Mouse (Mus musculus) spleen, postnatal 36 days (tissue): Measurements from ENCODE around the gene Maip1.

Experiments used
- DNase-seq, 2 experiments: peaks; one replicate each; pipeline ENCODE4 v3.0.0; 2022; ENCODE audit warnings: low spot score in 2 of 2, mixed read lengths in 1 of 2

Gene Maip1

GRCm38 (mm10) chr1:57428368-57429308 lies 22.5 kb downstream of the Maip1 start:
- DNase-seq: peak; percentile 61 to 66

DNA sequence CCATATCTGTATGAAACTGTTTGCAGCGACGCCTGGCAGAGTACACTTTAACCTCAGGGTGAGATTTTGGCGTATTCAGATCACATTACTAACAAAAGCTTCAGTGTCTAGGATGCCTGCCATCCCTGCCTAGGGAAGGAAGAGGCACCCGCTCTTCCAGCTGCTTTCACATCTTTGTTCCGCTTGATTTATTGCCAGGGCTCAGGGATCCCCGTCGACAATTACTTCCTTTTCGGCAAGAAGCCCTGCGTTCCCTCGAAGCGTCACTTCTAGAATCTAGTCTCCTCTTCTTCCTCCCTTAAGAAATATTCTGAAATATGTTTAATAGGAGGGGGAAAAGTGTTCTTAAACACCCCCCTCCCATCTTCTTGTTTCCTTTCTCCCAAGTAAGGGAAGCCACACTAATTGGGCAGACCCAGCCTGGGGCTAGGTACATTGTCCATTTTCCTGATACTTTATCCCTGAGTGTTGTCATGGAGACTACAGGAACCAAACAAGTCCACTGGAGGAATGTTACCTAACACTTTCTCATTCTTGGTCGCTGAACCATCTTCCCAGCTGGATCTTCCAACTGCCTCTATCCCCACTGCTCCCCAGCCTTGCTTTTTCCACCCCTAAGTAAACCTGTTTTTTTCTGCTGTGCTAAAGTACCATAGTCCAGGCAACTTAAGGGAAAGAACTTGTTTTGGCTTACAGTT lies 23.8 kb downstream of the Maip1 start:
- DNase-seq: no peak

- no peak for DNase-seq
These were observed 27.0 kb downstream of the Maip1 start for GRCm38 (mm10) chr1:57433141-57433540.

- peak; percentile 9 to 28 for DNase-seq
These were observed 30.3 kb downstream of the Maip1 start for GRCm38 (mm10) chr1:57436408-57436807.

- DNase-seq: no peak
These were observed 30.8 kb downstream of the Maip1 start for GRCm38 (mm10) chr1:57436954-57437353.

DNA sequence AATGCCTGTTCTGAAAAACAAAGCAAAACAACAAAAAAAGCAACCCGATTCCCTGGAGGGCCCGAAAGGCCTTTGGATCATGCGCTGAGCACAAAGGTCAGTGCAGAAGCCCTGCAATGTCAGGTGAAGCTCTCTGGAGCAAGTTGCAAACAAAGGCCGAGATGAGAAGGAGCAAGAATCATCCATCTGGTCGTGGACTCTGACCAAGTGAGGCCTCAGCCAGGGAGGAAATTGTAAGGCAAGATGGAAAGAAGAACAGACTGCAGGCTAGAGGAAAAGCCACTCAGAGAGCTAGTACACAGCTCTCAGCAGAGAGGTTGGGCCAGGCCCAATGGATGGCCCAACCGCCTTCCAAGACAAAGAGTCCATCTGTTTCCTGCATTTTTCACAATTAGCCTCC lies 32.9 kb downstream of the Maip1 start:
- DNase-seq: no peak

DNA sequence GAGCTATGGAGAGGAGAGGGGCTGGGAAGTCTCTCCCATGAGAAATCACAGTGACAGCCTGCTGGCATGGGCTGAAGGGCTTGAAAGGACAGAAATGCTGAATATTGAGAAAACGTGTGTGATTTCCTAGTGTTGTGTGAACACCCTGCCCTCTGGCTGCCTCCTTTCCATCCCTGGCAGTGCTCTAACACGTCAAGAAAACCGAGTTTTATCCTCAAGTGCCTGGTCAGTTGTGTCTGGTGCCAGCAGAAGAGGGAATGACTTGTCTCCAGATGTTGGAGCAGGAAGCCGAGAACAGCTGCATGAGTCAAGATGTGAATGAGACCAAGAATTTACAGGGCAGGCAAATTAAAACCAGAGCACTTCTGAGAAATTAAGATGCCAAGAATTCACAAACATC lies 34.6 kb downstream of the Maip1 start:
- DNase-seq: no peak

- no peak for DNase-seq
These were observed 39.6 kb downstream of the Maip1 start for GRCm38 (mm10) chr1:57445679-57446078.

DNA sequence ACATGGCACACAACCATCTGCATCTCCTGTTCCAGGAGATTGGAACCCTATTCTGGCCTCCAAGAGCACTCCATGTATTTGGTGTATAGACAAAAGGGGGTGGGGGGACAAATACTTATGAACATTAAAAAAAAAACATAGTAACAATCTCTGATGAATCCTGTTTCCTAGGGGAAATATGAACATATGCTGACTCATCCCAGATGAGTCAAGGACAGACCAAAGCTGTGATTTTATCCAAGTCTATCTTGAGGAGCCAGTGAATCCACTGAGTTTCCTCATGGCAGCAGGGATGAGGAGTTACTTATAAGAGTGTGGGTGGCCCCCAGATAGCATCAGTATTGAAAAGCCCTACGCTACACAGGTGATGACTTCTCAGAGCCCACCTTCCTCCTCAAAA lies 44.1 kb downstream of the Maip1 start:
- no peak for DNase-seq

- no peak for DNase-seq
These were observed 54.3 kb downstream of the Maip1 start for GRCm38 (mm10) chr1:57460305-57460940.
